Mouse (Mus musculus) left cerebral cortex, adult 18-20 months (tissue): ENCODE data around the gene C2cd6. TPM values are rescaled to one million over a fixed set of nuclear protein-coding genes. Genes with fewer than 3 reads are reported as not detected.
A peak's percentile ranks its signal among the peaks of the same experiment; 100 is the strongest.

Source experiments
- DNase-seq, 2 experiments: peaks; one replicate each; pipeline ENCODE4 v3.0.0; 2021 to 2022; ENCODE audit warnings: low spot score in 2 of 2, mixed read lengths in 1 of 2
- long read RNA-seq, 2 experiments: library from polyadenylated mRNA; stranded (forward); transcript quantifications; one replicate each; pipeline ENCODE4 v2.0.0; 2021
- total RNA-seq, 2 experiments: library from RNA; stranded (reverse); gene quantifications; 2 replicates each; pipeline ENCODE4 v1.2.3; 2021

C2cd6 gene
- total RNA-seq: not detected
- long read RNA-seq, experiment 1: 0 reads
- long read RNA-seq, experiment 2: 0 reads

DNA sequence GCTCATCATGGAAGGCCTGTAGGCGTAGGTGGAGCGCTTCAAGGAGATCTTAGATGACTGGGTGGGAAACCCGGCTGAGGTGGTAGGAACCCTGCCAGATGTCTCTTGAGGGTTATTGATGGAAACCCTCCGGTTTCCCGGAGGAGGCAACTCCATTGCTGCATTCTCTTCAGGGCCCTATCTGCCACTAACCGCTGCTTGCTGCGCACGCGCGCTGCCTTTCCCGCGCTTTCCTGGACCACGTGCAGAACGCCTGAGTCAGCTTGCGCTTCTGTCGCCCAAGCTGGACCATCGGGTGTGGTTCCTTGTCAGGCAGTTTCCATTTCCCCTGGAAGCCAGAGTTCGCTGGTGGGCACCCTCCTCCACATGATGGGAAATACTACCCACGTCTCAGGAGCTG is at the start of gene C2cd6:
Gene C2cd6, minus strand, starts transcription at position 196 of the 400 bp plus-strand sequence.
- no peak for DNase-seq

DNA sequence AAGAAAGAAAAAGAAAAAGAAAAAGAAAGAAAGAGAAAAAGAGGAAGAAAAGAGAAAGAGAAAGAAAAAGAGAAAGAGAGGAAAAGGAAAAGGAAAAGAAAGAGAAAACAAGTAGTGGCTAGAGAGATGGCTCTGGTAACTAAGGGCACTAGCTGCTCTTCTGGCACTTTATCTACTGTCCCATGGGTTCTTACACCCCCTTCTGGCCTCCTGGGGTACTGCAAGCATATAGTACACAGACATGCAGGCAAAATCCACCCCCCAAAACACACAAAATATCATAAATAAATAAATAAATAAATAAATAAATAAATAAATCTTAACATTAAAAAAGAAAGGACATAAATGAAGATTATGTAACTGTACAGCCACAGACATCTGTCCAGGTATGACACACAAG is 48.1 kb upstream of the C2cd6 start:
- DNase-seq: peak in 1 of 2 experiments; percentile 29

DNA sequence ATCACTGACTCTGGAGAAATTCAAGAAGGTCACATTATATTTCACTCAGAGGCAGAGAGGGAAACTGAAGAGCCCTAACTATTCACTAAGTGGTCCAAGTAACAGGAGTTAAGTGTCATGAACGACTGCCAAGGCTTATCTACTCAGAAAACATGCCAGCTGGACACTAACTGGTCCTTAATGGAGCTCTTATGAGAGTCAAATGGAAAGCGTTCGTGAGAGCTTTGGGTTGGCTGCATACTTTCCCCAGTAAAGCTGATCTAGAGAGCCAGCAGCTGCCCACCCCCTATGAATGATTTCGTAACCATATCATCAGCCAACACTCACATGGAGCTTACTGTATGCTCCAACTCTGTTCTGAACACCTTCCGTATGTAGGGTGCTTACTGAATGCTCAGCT is 39.7 kb upstream of the C2cd6 start:
- no peak for DNase-seq

GRCm38 (mm10) chr1:59128879-59129278 is 34.2 kb upstream of the C2cd6 start:
- no peak for DNase-seq

- DNase-seq: no peak
Observed at GRCm38 (mm10) chr1:59125558-59125957, 30.9 kb upstream of the C2cd6 start.

DNA sequence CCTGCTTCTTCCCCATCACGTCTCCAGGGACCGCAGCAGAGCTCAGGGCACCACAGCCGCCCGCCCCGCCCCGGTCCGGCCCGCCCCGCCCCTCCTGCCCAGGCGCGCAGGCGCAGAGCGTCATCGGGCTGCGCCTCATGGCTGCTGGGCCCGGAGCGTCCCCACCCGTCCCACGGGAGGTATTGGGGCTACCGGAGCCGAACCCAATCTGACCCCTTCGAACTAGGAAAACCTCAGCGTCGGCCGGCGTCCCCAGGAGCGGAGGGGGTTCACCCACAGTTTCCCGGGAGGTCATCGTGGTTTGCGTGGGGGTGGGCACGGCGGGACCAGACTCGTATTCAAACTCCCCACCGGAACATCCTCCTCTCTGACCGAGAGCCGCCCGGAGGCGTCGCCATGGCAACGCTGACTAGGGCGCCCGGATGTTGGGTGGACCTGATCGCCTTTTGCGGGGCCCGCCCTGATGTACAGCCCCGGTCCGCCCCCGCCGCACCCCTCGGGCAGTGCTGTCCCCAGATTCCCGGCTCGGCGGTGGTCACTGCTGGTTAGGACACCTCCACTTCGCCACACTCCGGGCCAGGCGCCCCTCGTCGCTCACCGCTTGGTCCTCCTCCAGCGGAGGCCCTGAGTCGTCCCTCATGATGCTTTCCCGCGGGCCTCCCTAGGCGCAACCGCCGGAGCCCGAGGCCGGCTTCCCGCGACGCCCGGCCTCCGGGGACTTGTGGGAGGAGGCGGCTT is 25.2 kb upstream of the C2cd6 start, which contains the start of gene Tmem237:
Gene Tmem237, minus strand, starts transcription at position 689 of the 738 bp plus-strand sequence.
- DNase-seq: peak; percentile 94

DNA sequence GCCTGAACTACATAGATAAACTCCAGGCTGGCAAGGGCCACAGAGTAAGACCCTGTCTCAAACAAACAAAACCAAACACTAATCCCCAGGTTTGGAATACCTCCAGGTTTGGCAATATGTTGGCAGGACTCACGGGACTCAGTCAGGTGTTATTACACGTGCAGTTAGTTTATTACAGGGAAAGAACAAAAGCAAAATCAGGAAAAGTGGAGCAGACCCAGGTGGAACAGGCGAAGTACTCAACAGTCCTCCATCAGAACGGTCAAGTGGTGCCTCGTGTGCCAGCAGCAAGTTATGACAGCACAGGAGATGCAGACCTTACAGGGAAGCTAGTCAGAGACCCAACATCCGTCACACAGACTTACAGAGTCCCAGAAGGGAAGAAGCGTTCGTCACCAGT is 15.8 kb upstream of the C2cd6 start:
- DNase-seq: no peak

- no peak for DNase-seq
Observed at GRCm38 (mm10) chr1:59102071-59102470, 7.4 kb upstream of the C2cd6 start.

DNA sequence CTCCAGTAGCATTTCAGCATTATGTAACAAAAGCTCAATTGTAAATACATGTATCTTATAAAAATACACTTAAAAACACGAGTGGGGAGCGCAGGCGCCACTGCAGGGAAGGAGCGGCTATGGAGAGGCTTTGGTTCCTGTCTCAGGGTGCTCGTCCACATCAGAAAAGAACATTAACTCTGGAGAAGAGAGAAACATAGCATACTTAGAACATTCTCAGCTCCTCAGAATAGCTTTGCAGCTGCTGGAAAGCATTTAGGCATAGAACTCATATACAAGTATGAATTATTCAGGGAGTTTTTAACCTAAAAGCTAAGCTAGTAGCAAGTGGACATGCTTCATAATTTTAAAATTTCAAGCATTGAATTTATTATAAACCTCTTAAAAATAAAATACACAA is 6.3 kb upstream of the C2cd6 start:
- no peak for DNase-seq

DNA sequence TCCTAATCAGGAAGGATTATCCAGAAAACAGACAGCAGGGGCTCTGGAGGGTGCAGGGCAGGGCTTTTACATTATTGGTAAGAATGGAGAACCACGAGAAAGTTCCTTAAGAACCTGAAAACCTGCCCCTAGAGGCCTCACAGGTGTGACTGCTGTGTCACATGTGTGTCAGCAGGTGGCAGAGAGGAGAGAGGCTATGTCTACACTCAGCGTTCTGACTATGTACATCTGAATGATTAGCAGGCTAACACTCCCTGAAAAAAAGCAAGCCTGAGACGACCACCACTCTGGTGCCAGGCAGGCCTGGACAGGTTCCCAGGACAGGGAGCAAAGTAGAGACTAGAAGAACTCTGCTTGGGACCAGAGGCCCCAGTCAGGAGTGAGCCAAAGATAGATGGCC is 23.8 kb downstream of the C2cd6 start:
- no peak for DNase-seq

DNA sequence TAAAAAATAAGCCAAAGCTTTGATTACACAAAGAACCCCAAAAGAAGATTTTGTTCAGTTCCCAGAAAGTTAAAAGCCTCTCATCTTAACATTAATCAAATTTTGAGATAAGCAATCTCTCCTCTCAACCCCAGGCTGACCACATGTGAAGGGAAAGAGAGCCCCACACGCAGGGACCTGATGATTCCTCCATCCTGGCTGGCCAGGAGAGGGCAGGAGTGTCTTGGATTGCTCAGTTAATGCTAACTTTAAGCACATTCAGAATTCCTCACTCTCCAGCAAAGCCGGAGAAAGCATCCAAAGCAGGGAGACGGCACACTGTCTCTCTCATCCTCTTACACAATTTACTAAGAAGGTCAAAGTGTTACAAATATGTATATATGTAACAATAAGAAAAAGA is 26.7 kb downstream of the C2cd6 start:
- peak; percentile 12 to 35 for DNase-seq

GRCm38 (mm10) chr1:59063697-59064096 is 31.0 kb downstream of the C2cd6 start:
- DNase-seq: no peak

DNA sequence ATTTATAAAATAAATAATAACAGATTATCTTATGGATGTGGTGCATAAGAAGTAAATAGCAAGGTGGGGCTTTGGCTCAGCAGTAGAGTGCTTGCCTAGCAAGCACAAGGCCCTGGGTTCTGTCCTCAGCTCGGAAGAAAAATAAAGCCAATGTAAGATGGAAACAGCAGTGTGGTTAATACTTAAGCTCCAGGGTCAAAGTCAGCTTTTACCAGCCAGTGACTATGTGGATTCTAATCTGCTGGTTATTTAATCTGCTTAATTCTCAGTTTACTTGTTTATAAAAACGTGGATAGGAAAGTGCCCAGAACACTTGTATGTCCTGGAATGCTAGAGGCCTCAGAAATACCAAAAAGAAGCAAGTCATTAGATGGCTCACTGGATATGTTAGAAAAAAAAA is 37.7 kb downstream of the C2cd6 start:
- no peak for DNase-seq

DNA sequence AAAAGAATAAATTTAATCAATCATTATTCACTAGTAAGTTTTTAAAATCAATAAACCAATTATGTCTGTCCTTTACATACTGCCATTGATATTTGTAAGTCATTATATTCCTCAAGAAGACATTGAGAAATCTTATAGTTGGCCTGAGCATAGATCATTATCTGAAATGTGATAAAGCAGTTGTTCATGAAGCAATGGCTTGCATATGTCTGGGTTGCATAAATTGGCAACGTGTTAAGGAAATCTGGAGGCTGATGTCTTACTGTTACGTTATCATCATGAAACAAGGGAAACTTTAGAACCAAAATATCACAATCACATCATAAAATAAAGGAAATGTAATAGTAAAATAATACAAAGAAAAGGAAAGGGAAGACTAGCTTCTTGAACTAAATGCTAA is 43.4 kb downstream of the C2cd6 start:
- DNase-seq: no peak

DNA sequence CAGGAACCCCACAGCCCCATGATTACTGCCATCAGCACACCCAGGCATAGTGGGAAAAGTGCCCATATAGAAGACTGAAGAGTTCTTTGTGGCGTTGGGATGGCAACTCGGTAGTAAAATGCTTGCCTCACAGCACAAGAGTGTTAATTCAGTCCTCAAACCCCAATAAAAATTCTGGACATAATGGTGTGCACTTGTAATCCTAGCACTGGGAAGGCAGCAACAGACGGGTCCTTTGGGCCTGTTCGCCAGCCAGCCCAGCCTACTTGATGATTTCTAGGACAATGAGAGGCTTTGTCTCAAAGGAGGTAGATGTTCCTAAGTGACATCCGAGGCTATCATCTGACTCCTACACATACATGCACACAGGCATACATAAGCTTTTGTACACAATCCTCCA is 57.0 kb downstream of the C2cd6 start:
- no peak for DNase-seq

DNA sequence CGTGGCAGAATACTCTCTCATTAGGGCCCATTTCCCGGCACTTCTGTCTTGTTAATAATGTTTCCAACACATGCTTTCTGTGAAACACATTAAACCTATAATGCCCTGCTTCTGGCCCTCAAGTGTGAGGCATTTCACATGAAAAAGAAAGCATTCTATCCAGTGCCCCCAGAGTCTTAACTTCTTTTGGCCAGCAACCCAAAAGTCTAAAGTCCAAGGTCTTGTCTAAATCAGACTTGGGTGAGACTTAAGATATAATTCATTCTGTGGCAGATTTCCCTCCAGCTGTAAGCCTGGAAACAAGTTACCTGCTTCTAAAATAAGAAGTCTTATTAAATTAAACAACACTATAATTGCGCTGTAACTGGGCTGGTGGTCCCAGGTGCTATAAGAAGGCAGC is 73.1 kb downstream of the C2cd6 start:
- no peak for DNase-seq

DNA sequence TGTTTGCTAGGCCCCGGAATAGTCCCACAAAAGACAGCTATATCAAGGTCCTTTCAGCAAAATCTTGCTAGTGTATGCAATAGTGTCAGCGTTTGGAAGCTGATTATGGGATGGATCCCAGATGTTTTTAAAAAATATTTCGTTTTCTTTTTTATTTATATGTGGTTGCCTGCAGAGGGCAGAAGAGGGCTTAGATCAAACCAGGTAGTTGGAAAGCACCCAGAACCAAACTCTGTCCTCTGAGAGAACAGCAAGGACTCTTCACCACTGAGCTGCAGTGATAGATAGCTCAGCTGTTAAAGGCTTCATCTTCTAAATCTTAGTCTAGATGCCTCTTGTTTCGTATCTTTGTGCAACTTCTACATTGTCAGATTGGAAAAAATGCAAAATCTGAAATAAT is 85.5 kb downstream of the C2cd6 start:
- DNase-seq: no peak

Other genes with a start within 250 kb of the C2cd6 start
- 100 to 1,000 TPM; 123 TPM for gene Trak2, start 121.5 kb downstream of the C2cd6 start, total RNA-seq
- gene Stradb, start 121.4 kb downstream of the C2cd6 start, total RNA-seq: 10 to 100 TPM; 53.8 to 54.6 TPM
- 10 to 100 TPM; 29.4 to 30.9 TPM for gene Tmem237, start 25.5 kb upstream of the C2cd6 start, total RNA-seq
- 1 to 10 TPM in 1 of 2 experiments, under 1 TPM in 1; 0.98 to 1.3 TPM for gene Mpp4, start 68.5 kb upstream of the C2cd6 start, total RNA-seq
- gene Als2, start 142.3 kb upstream of the C2cd6 start, total RNA-seq: 10 to 100 TPM; 35.5 to 36.1 TPM
- under 1 TPM; 0.42 to 0.44 TPM for gene Cdk15, start 162.0 kb upstream of the C2cd6 start, total RNA-seq